Mouse (Mus musculus) hindbrain, embryonic 10.5 days (tissue): ENCODE data around the gene Dennd4c. TPM values are rescaled to one million over a fixed set of nuclear protein-coding genes. Genes with fewer than 3 reads are reported as not detected.

Source experiments
- DNase-seq: peaks from one replicate; pipeline ENCODE4 v3.0.0-alpha.2; 2017; ENCODE audit warnings: low spot score
- H3K27ac ChIP-seq: fragments of 300-500 bp; sonication (generic); 2 replicates; pipeline ENCODE4 v1.5.1; 2016; ENCODE audit warnings: mild to moderate bottlenecking, moderate library complexity
- H3K27me3 ChIP-seq: fragments of 300-500 bp; sonication (generic); 2 replicates; pipeline ENCODE4 v1.6.1; 2016; ENCODE audit warnings: mild to moderate bottlenecking; ENCODE audit not compliant: poor library complexity, insufficient read depth, severe bottlenecking
- H3K36me3 ChIP-seq: fragments of 300-500 bp; sonication (generic); 2 replicates; pipeline ENCODE4 v1.6.1; 2016; ENCODE audit warnings: mild to moderate bottlenecking, moderate library complexity
- H3K4me1 ChIP-seq: fragments of 300-500 bp; sonication (generic); replicated peaks from 2 replicates; pipeline ENCODE4 v1.6.1; 2016; ENCODE audit warnings: mild to moderate bottlenecking
- H3K4me3 ChIP-seq: fragments of 300-500 bp; sonication (generic); 2 replicates; pipeline ENCODE4 v1.5.1; 2016; ENCODE audit warnings: mild to moderate bottlenecking, moderate library complexity
- H3K9me3 ChIP-seq: fragments of 300-500 bp; sonication (generic); 2 replicates; pipeline ENCODE4 v1.6.1; 2016; ENCODE audit warnings: mild to moderate bottlenecking, moderate library complexity
- WGBS: fragments of 180-500 bp; shearing (Covaris S2); methylation state at CpG from one replicate; pipeline ENCODE4 v1.1.7; 2016; 5-methylcytosine and 5-hydroxymethylcytosine counted together
- polyA plus RNA-seq: library from polyadenylated mRNA; unstranded; fragments of >200 nt; fragmentation: Nextera tagmentation; extraction: Ambion mirVana; gene quantifications from 2 replicates; pipeline ENCODE4 v1.2.1, GENCODE M21; 2016

Gene Dennd4c
- polyA plus RNA-seq, 1 experiment from 2014 or later, result 5.5 TPM

- Histone ChIP-seq H3K36me3 (no peaks in the 10 kb centered on the region), H3K27ac (peak within 1 kb of the TSS; percentile 81), H3K4me1 (peaks cover 12% of the 10 kb centered on the region; the same call in 1 of the 2 replicates), H3K4me3 (peak within 1 kb of the TSS; percentile 74), H3K27me3 (peaks cover 40% of the 10 kb centered on the region), H3K9me3 (no peaks in the 10 kb centered on the region)
- peak; percentile 78 for DNase-seq
- WGBS, result under 1% methylated on average over 60 of the region's 60 CpGs
Observed at GRCm38 (mm10) chr4:86874146-86874847, 125.9 kb downstream of the Dennd4c start, which contains the start of gene Acer2. TSS of gene Acer2 (plus strand) at chr4:86874396.

- H3K36me3 ChIP-seq, result no peaks in the 10 kb centered on the region
- no peak overlapping the region for H3K4me3 ChIP-seq
- no peak for DNase-seq
- no peaks in the 10 kb centered on the region for H3K9me3 ChIP-seq
- 91% methylated on average over 2 of the region's 2 CpGs for WGBS
- H3K4me1 ChIP-seq, result peaks cover 5% of the 10 kb centered on the region; the same call in 1 of the 2 replicates
- peaks cover 21% of the 10 kb centered on the region for H3K27me3 ChIP-seq
- no peak overlapping the region for H3K27ac ChIP-seq
Observed at GRCm38 (mm10) chr4:86879477-86879876, 131.1 kb downstream of the Dennd4c start.

- 87% methylated on average over 4 of the region's 4 CpGs for WGBS
- H3K4me1 ChIP-seq, result no peaks in the 10 kb centered on the region; the same call in 1 of the 2 replicates
- no peaks in the 10 kb centered on the region for H3K36me3 ChIP-seq
- no peak overlapping the region for H3K4me3 ChIP-seq
- peaks cover 9% of the 10 kb centered on the region for H3K27me3 ChIP-seq
- H3K27ac ChIP-seq, result no peak overlapping the region
- no peak for DNase-seq
- no peaks in the 10 kb centered on the region for H3K9me3 ChIP-seq
Observed at GRCm38 (mm10) chr4:86881178-86881577, 132.8 kb downstream of the Dennd4c start.

GRCm38 (mm10) chr4:86882413-86882812, 134.1 kb downstream of the Dennd4c start:
- WGBS, result 62% methylated on average over 2 of the region's 2 CpGs
- Histone ChIP-seq H3K27me3 (no peaks in the 10 kb centered on the region), H3K9me3 (no peaks in the 10 kb centered on the region), H3K4me1 (no peaks in the 10 kb centered on the region; the same call in 1 of the 2 replicates), H3K4me3 (no peak overlapping the region), H3K36me3 (no peaks in the 10 kb centered on the region), H3K27ac (no peak overlapping the region)
- no peak for DNase-seq

- Histone ChIP-seq H3K27me3 (no peaks in the 10 kb centered on the region), H3K4me3 (no peak overlapping the region), H3K4me1 (no peaks in the 10 kb centered on the region; the same call in 1 of the 2 replicates), H3K9me3 (no peaks in the 10 kb centered on the region), H3K36me3 (no peaks in the 10 kb centered on the region), H3K27ac (no peak overlapping the region)
- DNase-seq, result peak; percentile 43
- 38% methylated on average over 4 of the region's 4 CpGs for WGBS
Observed at GRCm38 (mm10) chr4:86884945-86885344, 136.6 kb downstream of the Dennd4c start.

- H3K27me3 ChIP-seq, result no peaks in the 10 kb centered on the region
- H3K27ac ChIP-seq, result no peak overlapping the region
- DNase-seq, result no peak
- no peaks in the 10 kb centered on the region for H3K36me3 ChIP-seq
- H3K9me3 ChIP-seq, result no peaks in the 10 kb centered on the region
- H3K4me3 ChIP-seq, result peak overlapping the region; percentile 7
- H3K4me1 ChIP-seq, result no peaks in the 10 kb centered on the region; the same call in 1 of the 2 replicates
- WGBS, result 60% methylated on average over 12 of the region's 12 CpGs
Observed at GRCm38 (mm10) chr4:86885790-86886159, 137.4 kb downstream of the Dennd4c start.

GRCm38 (mm10) chr4:86886160-86886878, 138.0 kb downstream of the Dennd4c start:
- H3K27ac ChIP-seq, result no peak overlapping the region
- WGBS, result 47% methylated on average over 18 of the region's 18 CpGs
- H3K4me3 ChIP-seq, result peak overlapping the region; percentile 7
- DNase-seq, result peak; percentile 8
- H3K9me3 ChIP-seq, result no peaks in the 10 kb centered on the region
- no peaks in the 10 kb centered on the region for H3K27me3 ChIP-seq
- no peaks in the 10 kb centered on the region; the same call in 1 of the 2 replicates for H3K4me1 ChIP-seq
- H3K36me3 ChIP-seq, result no peaks in the 10 kb centered on the region

GRCm38 (mm10) chr4:86887879-86888278, 139.5 kb downstream of the Dennd4c start:
- 72% methylated on average over 5 of the region's 5 CpGs for WGBS
- Histone ChIP-seq H3K9me3 (no peaks in the 10 kb centered on the region), H3K4me3 (no peak overlapping the region), H3K27me3 (no peaks in the 10 kb centered on the region), H3K4me1 (no peaks in the 10 kb centered on the region; the same call in 1 of the 2 replicates), H3K27ac (no peak overlapping the region), H3K36me3 (no peaks in the 10 kb centered on the region)
- DNase-seq, result no peak

GRCm38 (mm10) chr4:86897411-86897810, 149.1 kb downstream of the Dennd4c start:
- no peaks in the 10 kb centered on the region for H3K27me3 ChIP-seq
- no peak overlapping the region for H3K4me3 ChIP-seq
- no peak for DNase-seq
- 82% methylated on average over 7 of the region's 7 CpGs for WGBS
- no peaks in the 10 kb centered on the region for H3K36me3 ChIP-seq
- H3K9me3 ChIP-seq, result no peaks in the 10 kb centered on the region
- H3K4me1 ChIP-seq, result 0 out of 2 replicates have a peak, but pooled peaks cover 2% of the 10 kb centered on the region
- no peak overlapping the region for H3K27ac ChIP-seq

- Histone ChIP-seq H3K27ac (no peak overlapping the region), H3K4me1 (0 out of 2 replicates have a peak, but pooled peaks cover 4% of the 10 kb centered on the region), H3K27me3 (no peaks in the 10 kb centered on the region), H3K36me3 (no peaks in the 10 kb centered on the region), H3K4me3 (no peak overlapping the region), H3K9me3 (no peaks in the 10 kb centered on the region)
- WGBS, result 69% methylated on average over 14 of the region's 14 CpGs
- DNase-seq, result no peak
Observed at GRCm38 (mm10) chr4:86898791-86899474, 150.6 kb downstream of the Dennd4c start.
